Mouse (Mus musculus) spleen, adult 2 months (tissue): ENCODE data around the gene Gm20388.

Experiments used
- CTCF ChIP-seq: fragments of 200-500 bp; IDR thresholded peaks from 2 replicates; pipeline ENCODE4 v1.5.1; 2011; ENCODE audit warnings: mild to moderate bottlenecking, inconsistent platforms; ENCODE audit not compliant: insufficient read depth, insufficient read length, insufficient replicate concordance; ENCODE audit errors: extremely low read depth
- POLR2A ChIP-seq: fragments of 200-500 bp; IDR thresholded peaks from 2 replicates; pipeline ENCODE4 v1.6.1; 2011; ENCODE audit warnings: low read depth, low read length, inconsistent platforms

DNA sequence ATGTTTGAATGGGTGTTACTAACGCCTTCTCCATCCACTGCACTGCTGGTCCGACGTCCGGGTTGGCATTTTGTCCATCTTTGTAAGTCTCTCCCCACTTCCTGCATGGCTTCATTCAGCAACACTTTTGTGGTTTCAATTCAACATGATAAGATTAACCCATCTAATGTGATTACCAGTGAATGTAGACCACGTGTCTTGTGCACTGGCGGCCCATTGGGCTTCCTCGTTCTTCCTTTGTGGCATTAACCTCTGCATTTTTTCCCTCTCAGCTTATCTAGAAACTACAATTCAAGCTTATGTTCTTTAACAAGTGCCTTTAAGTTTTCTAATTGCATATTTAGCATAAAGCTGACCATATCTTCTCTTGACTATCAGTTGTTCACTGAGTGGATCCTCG, 2914.8 kb downstream of the Gm20388 start:
- TF ChIP-seq CTCF (no peak), POLR2A (no peak)
